Mouse (Mus musculus): ENCODE measurements around the gene Stat6. TPM values are rescaled to one million over a fixed set of nuclear protein-coding genes. Genes with fewer than 3 reads are reported as not detected.

Gene Stat6
- polyA plus RNA-seq, 1 experiment from 2014 or later: 8.8 TPM

GRCm38 (mm10) chr10:127604465-127605250 is 38.1 kb upstream of the Stat6 start:
- H3K9me3 ChIP-seq (replicated peaks): no peaks in the 10 kb centered on the region
- no peak overlapping the region for H3K27ac ChIP-seq
- H3K27me3 ChIP-seq: no peaks in the 10 kb centered on the region
- H3K4me2 ChIP-seq (replicated peaks): no peak overlapping the region
- H3K4me3 ChIP-seq: no peak overlapping the region
- peaks cover 97% of the 10 kb centered on the region for H3K36me3 ChIP-seq
- no peak overlapping the region for H3K9ac ChIP-seq
- ATAC-seq (ENCODE audit: low FRiP score): no peak
- peaks cover 20% of the 10 kb centered on the region for H3K4me1 ChIP-seq
- 76% methylated on average over 15 of the region's 15 CpGs for WGBS

GRCm38 (mm10) chr10:127605251-127605547 is 37.6 kb upstream of the Stat6 start:
- Histone ChIP-seq H3K4me2 (replicated peaks) (no peak overlapping the region), H3K9me3 (replicated peaks) (no peaks in the 10 kb centered on the region), H3K4me1 (peaks cover 15% of the 10 kb centered on the region), H3K27me3 (no peaks in the 10 kb centered on the region), H3K27ac (no peak overlapping the region), H3K9ac (no peak overlapping the region), H3K4me3 (no peak overlapping the region), H3K36me3 (peaks cover 97% of the 10 kb centered on the region)
- WGBS: 83% methylated on average over 8 of the region's 8 CpGs
- ATAC-seq (ENCODE audit: low FRiP score): no peak

GRCm38 (mm10) chr10:127605756-127606155 is 37.0 kb upstream of the Stat6 start:
- Histone ChIP-seq H3K27ac (no peak overlapping the region), H3K4me3 (no peak overlapping the region), H3K4me2 (replicated peaks) (no peak overlapping the region), H3K9me3 (replicated peaks) (no peaks in the 10 kb centered on the region), H3K4me1 (peaks cover 9% of the 10 kb centered on the region), H3K27me3 (no peaks in the 10 kb centered on the region), H3K9ac (no peak overlapping the region), H3K36me3 (peaks cover 97% of the 10 kb centered on the region)
- no peak for ATAC-seq (ENCODE audit: low FRiP score)
- 96% methylated on average over 9 of the region's 9 CpGs for WGBS

GRCm38 (mm10) chr10:127607059-127607458 is 35.7 kb upstream of the Stat6 start:
- H3K4me2 ChIP-seq (replicated peaks): no peak overlapping the region
- H3K36me3 ChIP-seq: peaks cover 95% of the 10 kb centered on the region
- ATAC-seq (ENCODE audit: low FRiP score): no peak
- peaks cover 6% of the 10 kb centered on the region; the same call in 1 of the 2 replicates for H3K4me1 ChIP-seq
- H3K9ac ChIP-seq: no peak overlapping the region
- no peaks in the 10 kb centered on the region for H3K9me3 ChIP-seq (replicated peaks)
- no peaks in the 10 kb centered on the region for H3K27me3 ChIP-seq
- no peak overlapping the region for H3K27ac ChIP-seq
- WGBS: 91% methylated on average over 7 of the region's 7 CpGs
- no peak overlapping the region for H3K4me3 ChIP-seq

- Histone ChIP-seq H3K36me3 (peaks cover 82% of the 10 kb centered on the region), H3K9me3 (replicated peaks) (no peaks in the 10 kb centered on the region), H3K4me3 (no peak overlapping the region), H3K9ac (no peak overlapping the region), H3K4me1 (peaks cover 15% of the 10 kb centered on the region), H3K4me2 (replicated peaks) (no peak overlapping the region), H3K27me3 (no peaks in the 10 kb centered on the region), H3K27ac (no peak overlapping the region)
- no peak for ATAC-seq (ENCODE audit: low FRiP score)
- 64% methylated on average over 9 of the region's 9 CpGs for WGBS
These were observed 33.2 kb upstream of the Stat6 start for GRCm38 (mm10) chr10:127609415-127610065.

GRCm38 (mm10) chr10:127610066-127610415 is 32.7 kb upstream of the Stat6 start:
- no peak overlapping the region for H3K27ac ChIP-seq
- H3K4me1 ChIP-seq: peaks cover 20% of the 10 kb centered on the region
- H3K4me3 ChIP-seq: no peak overlapping the region
- H3K27me3 ChIP-seq: no peaks in the 10 kb centered on the region
- H3K36me3 ChIP-seq: peaks cover 77% of the 10 kb centered on the region
- no peaks in the 10 kb centered on the region for H3K9me3 ChIP-seq (replicated peaks)
- H3K4me2 ChIP-seq (replicated peaks): no peak overlapping the region
- no peak overlapping the region for H3K9ac ChIP-seq
- WGBS: 91% methylated on average over 9 of the region's 9 CpGs
- no peak for ATAC-seq (ENCODE audit: low FRiP score)

GRCm38 (mm10) chr10:127612079-127612775 is 30.6 kb upstream of the Stat6 start:
- Histone ChIP-seq H3K36me3 (peaks cover 57% of the 10 kb centered on the region), H3K4me2 (replicated peaks) (no peak overlapping the region), H3K9ac (no peak overlapping the region), H3K4me3 (no peak overlapping the region), H3K4me1 (peaks cover 41% of the 10 kb centered on the region), H3K27ac (no peak overlapping the region), H3K27me3 (no peaks in the 10 kb centered on the region), H3K9me3 (replicated peaks) (no peaks in the 10 kb centered on the region)
- ATAC-seq (ENCODE audit: low FRiP score): no peak
- WGBS: 88% methylated on average over 14 of the region's 14 CpGs

- peak overlapping the region; percentile 71 for H3K27ac ChIP-seq
- H3K4me1 ChIP-seq: peaks cover 60% of the 10 kb centered on the region
- H3K9me3 ChIP-seq (replicated peaks): no peaks in the 10 kb centered on the region
- peak overlapping the region; percentile 34 for H3K4me2 ChIP-seq (replicated peaks)
- H3K4me3 ChIP-seq: no peak overlapping the region
- 22% methylated on average over 12 of the region's 12 CpGs for WGBS
- no peaks in the 10 kb centered on the region for H3K27me3 ChIP-seq
- peaks cover 39% of the 10 kb centered on the region for H3K36me3 ChIP-seq
- ATAC-seq (ENCODE audit: low FRiP score): no peak
- H3K9ac ChIP-seq: peak overlapping the region; percentile 0; the same call in 1 of the 2 replicates
These were observed 28.4 kb upstream of the Stat6 start for GRCm38 (mm10) chr10:127614236-127615033.

GRCm38 (mm10) chr10:127615034-127615374 is 27.8 kb upstream of the Stat6 start:
- WGBS: 34% methylated on average over 2 of the region's 2 CpGs
- Histone ChIP-seq H3K4me2 (replicated peaks) (peak overlapping the region; percentile 34; the same call in 1 of the 2 replicates), H3K9ac (no peak overlapping the region; the same call in 1 of the 2 replicates)

GRCm38 (mm10) chr10:127615591-127615990 is 27.2 kb upstream of the Stat6 start:
- peak overlapping the region; percentile 71 for H3K27ac ChIP-seq
- ATAC-seq (ENCODE audit: low FRiP score): no peak
- whole genome bisulfite sequencing: 52% methylated on average over 3 of the region's 3 CpGs
- H3K4me2 ChIP-seq (replicated peaks): no peak overlapping the region; the same call in 1 of the 2 replicates
- peaks cover 66% of the 10 kb centered on the region for H3K4me1 ChIP-seq
- H3K27me3 ChIP-seq: no peaks in the 10 kb centered on the region
- H3K9me3 ChIP-seq (replicated peaks): no peaks in the 10 kb centered on the region
- peaks cover 27% of the 10 kb centered on the region for H3K36me3 ChIP-seq
- H3K9ac ChIP-seq: no peak overlapping the region
- H3K4me3 ChIP-seq: no peak overlapping the region

More at GRCm38 (mm10) chr10:127615034-127615374, 27.8 kb upstream of the Stat6 start:
- H3K9me3 ChIP-seq (replicated peaks): no peaks in the 10 kb centered on the region
- peaks cover 33% of the 10 kb centered on the region for H3K36me3 ChIP-seq
- H3K4me3 ChIP-seq: no peak overlapping the region
- no peaks in the 10 kb centered on the region for H3K27me3 ChIP-seq
- peaks cover 66% of the 10 kb centered on the region for H3K4me1 ChIP-seq
- no peak for ATAC-seq (ENCODE audit: low FRiP score)
- peak overlapping the region; percentile 71 for H3K27ac ChIP-seq

- H3K36me3 ChIP-seq: peaks cover 23% of the 10 kb centered on the region
- no peak overlapping the region for H3K4me3 ChIP-seq
- H3K4me1 ChIP-seq: peaks cover 66% of the 10 kb centered on the region
- H3K9me3 ChIP-seq (replicated peaks): no peaks in the 10 kb centered on the region
- 0 out of 2 replicates have a peak overlapping the region, but pooled peaks have one; percentile 18 for H3K9ac ChIP-seq
- H3K4me2 ChIP-seq (replicated peaks): no peak overlapping the region; the same call in 1 of the 2 replicates
- H3K27me3 ChIP-seq: no peaks in the 10 kb centered on the region
- 34% methylated on average over 7 of the region's 7 CpGs for WGBS
- peak overlapping the region; percentile 71; the same call in 1 of the 2 replicates for H3K27ac ChIP-seq
- no peak for ATAC-seq (ENCODE audit: low FRiP score)
These were observed 26.5 kb upstream of the Stat6 start for GRCm38 (mm10) chr10:127616261-127616679.

GRCm38 (mm10) chr10:127617294-127617693 is 25.5 kb upstream of the Stat6 start:
- H3K36me3 ChIP-seq: peaks cover 13% of the 10 kb centered on the region
- H3K4me3 ChIP-seq: 0 out of 2 replicates have a peak overlapping the region, but pooled peaks have one; percentile 12
- WGBS: 57% methylated on average over 4 of the region's 4 CpGs
- no peaks in the 10 kb centered on the region for H3K9me3 ChIP-seq (replicated peaks)
- peaks cover 73% of the 10 kb centered on the region for H3K4me1 ChIP-seq
- H3K9ac ChIP-seq: peak overlapping the region; percentile 50
- peak overlapping the region; percentile 76 for H3K4me2 ChIP-seq (replicated peaks)
- H3K27me3 ChIP-seq: no peaks in the 10 kb centered on the region
- no peak overlapping the region for H3K27ac ChIP-seq
- ATAC-seq (ENCODE audit: low FRiP score): no peak
